Mouse (Mus musculus) kidney, adult 2 months (tissue): ENCODE measurements at regions not wholly inside any gene's neighbourhood (a gene's known extent, or its start where the extent isn't known, plus 50 kb on each side); places are given as distances from the start of the nearest gene placed in this dataset.

Experiments
- CTCF ChIP-seq: fragments of 200-500 bp; conservative IDR thresholded peaks from 2 replicates; pipeline ENCODE4 v1.5.1; 2011; ENCODE audit warnings: low read depth, mild to moderate bottlenecking, control low read depth, low read length, moderate library complexity, mixed read lengths; ENCODE audit not compliant: insufficient read depth, insufficient read length
- POLR2A ChIP-seq: fragments of 200-500 bp; IDR thresholded peaks from one replicate; pipeline ENCODE4 v1.6.1; 2011; ENCODE audit warnings: low read depth, low read length, control low read depth

DNA sequence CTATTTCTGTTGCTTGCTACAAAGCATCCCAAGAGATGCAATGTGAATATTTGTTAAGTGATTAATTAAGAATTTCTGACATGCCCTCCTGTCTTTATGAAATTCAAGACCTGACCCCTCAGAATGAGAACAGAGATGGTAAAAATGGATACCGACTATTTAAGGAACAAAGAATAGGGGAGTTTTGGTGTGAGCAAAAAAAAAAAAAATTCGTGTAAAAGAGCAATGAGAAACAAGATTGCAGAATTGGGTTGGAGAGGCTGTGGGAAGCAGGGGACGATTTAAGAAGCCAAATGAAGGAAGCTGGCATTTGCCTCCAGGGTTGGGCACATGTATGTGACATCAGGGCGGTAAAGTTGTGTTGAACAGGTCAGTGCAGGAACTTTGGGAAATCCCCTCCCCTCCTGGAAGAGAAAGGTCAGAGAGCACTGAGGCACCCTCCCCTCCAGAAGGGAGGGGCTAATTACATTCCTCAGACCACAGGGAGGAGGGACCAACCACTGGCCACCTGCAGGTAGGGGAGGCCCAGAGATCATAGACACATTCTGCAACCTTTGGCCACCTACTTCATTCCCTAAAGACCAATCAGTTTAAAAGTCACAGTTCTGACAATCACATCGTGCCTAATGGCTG lies 212.3 kb upstream of the Ankrd55 start:
- no peak for TF ChIP-seq POLR2A
- no peak for TF ChIP-seq CTCF
